Mouse (Mus musculus): ENCODE measurements around the gene Ubl7.

Gene Ubl7

GRCm38 (mm10) chr9:57967237-57967960 lies 56.6 kb downstream of the Ubl7 start:
- DNase-seq, result no peak

DNA sequence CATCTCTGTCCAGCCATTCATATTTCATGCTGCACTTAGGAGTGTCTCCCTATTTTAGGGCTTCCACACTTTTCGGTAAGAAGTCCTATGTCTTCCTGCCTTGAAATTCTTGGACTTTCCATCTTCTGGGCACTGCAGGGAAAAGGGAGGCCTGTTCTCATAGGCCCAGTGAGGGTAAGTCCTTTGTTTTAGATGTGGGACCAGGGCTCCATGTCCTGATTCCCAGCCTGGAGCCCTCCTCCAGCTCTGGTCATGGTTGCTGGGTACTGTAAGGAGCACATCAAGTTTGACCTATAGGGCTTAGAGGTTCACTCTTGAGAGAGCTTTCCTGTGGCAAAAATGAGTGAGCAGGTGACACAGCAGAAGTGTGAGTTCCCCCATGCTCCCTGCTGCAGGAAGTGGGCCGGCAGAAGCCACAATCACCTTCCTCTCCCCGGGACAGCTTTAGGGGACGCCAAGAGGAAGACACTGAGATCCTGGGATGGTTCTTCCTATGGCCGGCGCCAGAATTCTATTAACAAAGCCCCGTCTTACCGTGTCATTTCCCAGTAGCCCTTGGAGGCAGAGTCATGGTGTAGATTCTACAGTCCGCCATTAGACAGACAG lies 57.5 kb downstream of the Ubl7 start:
- DNase-seq, result no peak

DNA sequence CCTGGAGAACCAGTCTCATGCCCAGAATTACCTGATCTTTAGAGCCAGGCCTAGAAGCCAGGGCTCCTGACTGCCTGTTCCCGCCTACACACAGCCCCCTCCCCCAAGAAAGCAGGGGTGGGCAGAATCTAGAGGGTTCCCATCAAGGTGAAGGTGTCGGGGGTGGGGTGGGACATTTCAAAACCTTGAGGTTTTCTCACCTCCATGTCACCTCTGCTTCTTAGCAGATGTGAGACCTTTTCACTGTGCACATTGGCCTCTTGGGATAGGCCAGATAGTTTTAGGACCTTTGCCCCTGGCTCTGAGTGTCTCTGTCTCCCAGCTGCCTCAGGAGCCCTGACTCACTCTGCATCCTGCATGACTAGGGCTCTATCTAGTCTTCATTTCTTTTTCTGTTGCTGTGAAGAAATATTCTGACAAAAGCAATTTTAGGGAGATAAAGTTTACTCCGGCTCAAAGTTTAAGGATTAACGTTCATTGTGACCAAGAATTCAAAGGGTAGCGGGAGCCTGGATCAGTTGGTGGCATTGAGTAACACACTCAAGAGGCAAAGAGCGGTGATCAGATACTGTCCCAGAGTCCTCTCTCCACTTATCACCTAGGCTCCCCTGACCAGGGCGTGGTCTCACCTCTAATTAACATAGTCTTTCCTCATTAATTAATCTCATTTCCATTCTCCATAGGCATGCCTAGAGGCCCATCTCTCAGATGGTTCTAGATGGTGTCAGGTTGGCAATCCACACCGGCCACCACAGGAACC lies 58.2 kb downstream of the Ubl7 start:
- DNase-seq, result no peak

GRCm38 (mm10) chr9:57969736-57970495 lies 59.1 kb downstream of the Ubl7 start:
- DNase-seq, result peak; percentile 39

- DNase-seq, result no peak
Measured at GRCm38 (mm10) chr9:57971413-57971812, 60.6 kb downstream of the Ubl7 start.

DNA sequence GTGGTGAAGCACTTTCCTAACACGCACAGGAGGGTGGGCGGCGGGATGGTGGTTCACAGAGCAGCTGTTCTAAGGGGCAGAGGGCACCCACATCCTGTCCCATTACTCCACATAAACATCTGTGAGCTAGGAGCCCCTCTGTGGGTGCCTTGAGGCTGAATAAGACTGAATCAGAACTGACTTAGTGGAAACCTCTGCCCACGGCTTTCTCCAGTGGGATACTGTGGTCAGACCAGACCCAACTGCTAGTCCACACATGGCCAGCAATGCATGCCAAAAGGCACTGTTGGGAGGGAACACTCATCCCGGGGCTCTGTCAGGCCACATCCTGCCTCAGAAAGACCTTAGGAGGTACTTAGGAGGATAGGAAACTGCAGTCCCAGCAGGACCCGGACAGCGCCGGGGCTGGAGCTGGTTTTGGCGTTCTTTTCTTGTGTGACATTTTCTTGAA lies 61.4 kb downstream of the Ubl7 start:
- DNase-seq, result no peak

GRCm38 (mm10) chr9:57972776-57973439 lies 62.1 kb downstream of the Ubl7 start:
- DNase-seq, result no peak

GRCm38 (mm10) chr9:57973440-57974066 lies 62.8 kb downstream of the Ubl7 start:
- DNase-seq, result no peak

- no peak for DNase-seq
Measured at GRCm38 (mm10) chr9:57974221-57974620, 63.4 kb downstream of the Ubl7 start.

DNA sequence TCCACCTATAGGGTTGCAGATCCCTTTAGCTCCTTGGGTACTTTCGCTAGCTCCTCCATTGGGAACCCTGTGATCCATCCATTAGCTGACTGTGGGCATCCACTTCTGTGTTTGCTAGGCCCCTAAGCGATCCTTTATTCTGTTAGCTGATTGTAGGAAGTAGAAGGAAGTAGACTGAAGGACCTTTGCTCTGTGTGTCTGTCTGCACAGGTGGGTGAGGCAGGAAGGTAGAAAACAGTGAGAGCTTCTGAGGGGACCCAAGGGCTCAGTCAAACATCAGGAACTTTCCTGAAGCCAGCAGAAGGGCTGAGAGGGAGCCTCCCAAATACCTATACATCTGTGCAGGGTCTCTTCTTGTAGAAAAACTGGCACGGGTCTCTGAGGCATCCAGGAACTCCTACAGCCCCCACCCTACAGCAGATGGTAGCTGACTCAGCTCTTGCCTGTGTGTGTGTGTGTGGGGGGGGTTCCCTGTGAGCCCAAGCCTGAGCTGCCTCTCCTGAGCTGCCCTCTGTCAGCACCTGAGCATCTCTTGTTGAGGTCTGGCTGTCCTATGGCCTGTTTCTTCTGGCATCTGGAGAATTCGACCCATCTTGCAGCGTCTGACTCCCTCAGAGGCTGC lies 64.5 kb downstream of the Ubl7 start:
- no peak for DNase-seq

- DNase-seq, result no peak
Measured at GRCm38 (mm10) chr9:57978025-57978424, 67.2 kb downstream of the Ubl7 start.

DNA sequence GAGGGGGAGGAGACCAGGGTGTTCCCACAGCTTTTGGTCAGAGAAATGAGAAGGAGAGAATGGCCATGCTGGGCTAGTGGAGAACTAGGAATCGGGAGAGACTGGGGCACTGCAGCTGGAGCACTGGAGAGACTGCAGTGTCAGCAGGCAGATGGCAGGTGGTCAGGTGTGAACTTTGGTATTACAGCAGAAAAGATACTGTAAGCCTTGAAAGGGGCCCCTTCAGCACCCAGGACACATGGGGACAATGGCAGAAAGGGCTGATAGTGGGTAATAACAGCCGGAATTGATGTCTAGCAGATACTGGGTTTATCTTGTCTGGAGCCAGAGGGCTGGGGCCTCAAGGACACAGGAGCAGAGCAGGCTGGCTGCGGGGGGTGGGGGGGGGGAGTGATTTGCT lies 68.1 kb downstream of the Ubl7 start:
- no peak for DNase-seq

All from lung, postnatal 14 days (tissue).